Mouse (Mus musculus): ENCODE data around the gene Emsy.

Gene Emsy

GRCm38 (mm10) chr7:98577461-98577860 is 79.1 kb downstream of the Emsy start:
- DNase-seq (ENCODE audit: inconsistent ontology term): no peak

GRCm38 (mm10) chr7:98575651-98576239 is 80.8 kb downstream of the Emsy start:
- DNase-seq (ENCODE audit: inconsistent ontology term): no peak

- DNase-seq (ENCODE audit: inconsistent ontology term): peak; percentile 25
These were observed 81.8 kb downstream of the Emsy start for GRCm38 (mm10) chr7:98574771-98575191.

- no peak for DNase-seq (ENCODE audit: inconsistent ontology term)
These were observed 82.3 kb downstream of the Emsy start for GRCm38 (mm10) chr7:98574271-98574670.

- DNase-seq (ENCODE audit: inconsistent ontology term): no peak
These were observed 83.3 kb downstream of the Emsy start for GRCm38 (mm10) chr7:98573231-98573781.

GRCm38 (mm10) chr7:98572223-98572868 is 84.2 kb downstream of the Emsy start:
- no peak for DNase-seq (ENCODE audit: inconsistent ontology term)

GRCm38 (mm10) chr7:98570824-98571505 is 85.6 kb downstream of the Emsy start:
- no peak for DNase-seq (ENCODE audit: inconsistent ontology term)

- no peak for DNase-seq (ENCODE audit: inconsistent ontology term)
These were observed 89.5 kb downstream of the Emsy start for GRCm38 (mm10) chr7:98567056-98567455.

GRCm38 (mm10) chr7:98564607-98565364 is 91.8 kb downstream of the Emsy start:
- no peak for DNase-seq (ENCODE audit: inconsistent ontology term)

GRCm38 (mm10) chr7:98563991-98564390 is 92.6 kb downstream of the Emsy start:
- DNase-seq (ENCODE audit: inconsistent ontology term): no peak

GRCm38 (mm10) chr7:98562966-98563365 is 93.6 kb downstream of the Emsy start:
- no peak for DNase-seq (ENCODE audit: inconsistent ontology term)

- no peak for DNase-seq (ENCODE audit: inconsistent ontology term)
These were observed 94.4 kb downstream of the Emsy start for GRCm38 (mm10) chr7:98562186-98562585.

- no peak for DNase-seq (ENCODE audit: inconsistent ontology term)
These were observed 94.9 kb downstream of the Emsy start for GRCm38 (mm10) chr7:98561556-98562164.

GRCm38 (mm10) chr7:98558128-98558921 is 98.3 kb downstream of the Emsy start:
- DNase-seq (ENCODE audit: inconsistent ontology term): peak; percentile 81

- no peak for DNase-seq (ENCODE audit: inconsistent ontology term)
These were observed 99.7 kb downstream of the Emsy start for GRCm38 (mm10) chr7:98556767-98557394.

GRCm38 (mm10) chr7:98551041-98551440 is 105.5 kb downstream of the Emsy start:
- DNase-seq (ENCODE audit: inconsistent ontology term): no peak

- no peak for DNase-seq (ENCODE audit: inconsistent ontology term)
These were observed 106.0 kb downstream of the Emsy start for GRCm38 (mm10) chr7:98550596-98550995.

- DNase-seq (ENCODE audit: inconsistent ontology term): no peak
These were observed 107.7 kb downstream of the Emsy start for GRCm38 (mm10) chr7:98548839-98549238.

GRCm38 (mm10) chr7:98544556-98544955 is 112.0 kb downstream of the Emsy start:
- DNase-seq (ENCODE audit: inconsistent ontology term): no peak

- peak; percentile 56 for DNase-seq (ENCODE audit: inconsistent ontology term)
These were observed 112.7 kb downstream of the Emsy start for GRCm38 (mm10) chr7:98543853-98544370.

All from Muller cell, postnatal 12 days (primary cell).